Mouse (Mus musculus) liver, postnatal 0 days (tissue): ENCODE results near the gene Tmem248. TPM values are rescaled to one million over a fixed set of nuclear protein-coding genes. Genes with fewer than 3 reads are reported as not detected.

Experiments
- ATAC-seq: fragments of 200-750 bp; cut with Nextera tagmentation; 2 replicates; pipeline ENCODE4 v1.8.0; 2017; ENCODE audit warnings: mild to moderate bottlenecking, moderate library complexity
- DNase-seq: peaks from one replicate; pipeline ENCODE4 v3.0.0-alpha.2; 2016
- H3K27ac ChIP-seq: fragments of 300-500 bp; sonication (generic); 2 replicates; pipeline ENCODE4 v1.5.1; 2014; ENCODE audit warnings: antibody characterized with exemption, moderate library complexity, mild to moderate bottlenecking, low read depth
- H3K27me3 ChIP-seq: fragments of 300-500 bp; sonication (generic); 2 replicates; pipeline ENCODE4 v1.6.1; 2014; ENCODE audit warnings: low read length, control low read depth, mixed read lengths; ENCODE audit not compliant: insufficient read depth
- H3K36me3 ChIP-seq: fragments of 300-500 bp; sonication (generic); replicated peaks from 2 replicates; pipeline ENCODE4 v1.6.1; 2014; ENCODE audit warnings: mild to moderate bottlenecking, control low read depth, low read length, moderate library complexity, mixed read lengths; ENCODE audit not compliant: insufficient read depth
- H3K4me1 ChIP-seq: fragments of 300-500 bp; sonication (generic); 2 replicates; pipeline ENCODE4 v1.6.1; 2014; ENCODE audit warnings: antibody characterized with exemption, mild to moderate bottlenecking, control low read depth; ENCODE audit not compliant: insufficient read depth
- H3K4me2 ChIP-seq: fragments of 300-500 bp; sonication (generic); 2 replicates; pipeline ENCODE4 v1.6.1; 2014; ENCODE audit warnings: low read depth, mild to moderate bottlenecking, low read length, moderate library complexity, mixed read lengths
- H3K4me3 ChIP-seq: fragments of 300-500 bp; sonication (generic); 2 replicates; pipeline ENCODE4 v1.5.1; 2014; ENCODE audit warnings: low read depth, low read length
- H3K9ac ChIP-seq: fragments of 300-500 bp; sonication (generic); replicated peaks from 2 replicates; pipeline ENCODE4 v1.6.1; 2014; ENCODE audit warnings: mild to moderate bottlenecking, moderate library complexity
- H3K9me3 ChIP-seq: fragments of 300-500 bp; sonication (generic); 2 replicates; pipeline ENCODE4 v1.6.1; 2016; ENCODE audit warnings: mild to moderate bottlenecking, control low read depth, low read length, mixed read lengths
- CTCF ChIP-seq: sonication (generic); IDR thresholded peaks from 2 replicates; pipeline ENCODE4 v1.5.1; 2016; ENCODE audit warnings: antibody characterized with exemption, low read depth
- EP300 ChIP-seq: IDR thresholded peaks from 2 replicates; pipeline ENCODE4 v1.6.1; 2016; ENCODE audit warnings: antibody characterized with exemption, low read depth, mild to moderate bottlenecking
- WGBS: fragments of 180-500 bp; shearing (Covaris S2); extraction: QIAGEN DNeasy Blood & Tissue Kit; methylation state at CpG from one replicate; pipeline ENCODE4 v1.1.7; 2014; ENCODE audit not compliant: insufficient replicate concordance; 5-methylcytosine and 5-hydroxymethylcytosine counted together
- polyA plus RNA-seq: library from polyadenylated mRNA; unstranded; fragments of >200 nt; fragmentation: Nextera tagmentation; extraction: Ambion mirVana; gene quantifications from 2 replicates; pipeline ENCODE4 v1.2.1, GENCODE M21; 2015

The Tmem248 gene
- polyA plus RNA-seq, 1 experiment from 2014 or later, result 30.7 TPM

DNA sequence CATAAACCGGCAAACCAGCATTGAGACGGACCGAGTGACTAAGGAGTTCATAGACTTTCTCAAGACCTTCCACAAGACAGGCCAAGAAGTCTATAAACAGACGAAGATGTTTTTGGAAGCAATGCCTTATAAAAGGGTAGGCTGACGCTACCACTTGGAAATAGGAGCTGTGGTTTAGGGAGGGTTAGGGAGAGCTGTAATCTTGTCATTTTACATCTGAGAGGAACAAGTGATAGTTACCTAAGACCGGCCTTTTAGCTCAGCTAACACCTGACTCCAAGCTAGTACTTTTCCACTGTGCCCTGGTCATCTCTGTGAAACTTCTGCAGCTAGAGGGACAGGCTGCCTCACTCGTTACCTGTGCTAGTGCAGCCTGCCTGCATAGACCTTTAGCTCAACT, 18.9 kb upstream of the Tmem248 start:
- Histone ChIP-seq H3K36me3 (peaks cover 57% of the 10 kb centered on the region), H3K27ac (no peak overlapping the region)
- 94% methylated on average over 7 of the region's 7 CpGs for WGBS

DNA sequence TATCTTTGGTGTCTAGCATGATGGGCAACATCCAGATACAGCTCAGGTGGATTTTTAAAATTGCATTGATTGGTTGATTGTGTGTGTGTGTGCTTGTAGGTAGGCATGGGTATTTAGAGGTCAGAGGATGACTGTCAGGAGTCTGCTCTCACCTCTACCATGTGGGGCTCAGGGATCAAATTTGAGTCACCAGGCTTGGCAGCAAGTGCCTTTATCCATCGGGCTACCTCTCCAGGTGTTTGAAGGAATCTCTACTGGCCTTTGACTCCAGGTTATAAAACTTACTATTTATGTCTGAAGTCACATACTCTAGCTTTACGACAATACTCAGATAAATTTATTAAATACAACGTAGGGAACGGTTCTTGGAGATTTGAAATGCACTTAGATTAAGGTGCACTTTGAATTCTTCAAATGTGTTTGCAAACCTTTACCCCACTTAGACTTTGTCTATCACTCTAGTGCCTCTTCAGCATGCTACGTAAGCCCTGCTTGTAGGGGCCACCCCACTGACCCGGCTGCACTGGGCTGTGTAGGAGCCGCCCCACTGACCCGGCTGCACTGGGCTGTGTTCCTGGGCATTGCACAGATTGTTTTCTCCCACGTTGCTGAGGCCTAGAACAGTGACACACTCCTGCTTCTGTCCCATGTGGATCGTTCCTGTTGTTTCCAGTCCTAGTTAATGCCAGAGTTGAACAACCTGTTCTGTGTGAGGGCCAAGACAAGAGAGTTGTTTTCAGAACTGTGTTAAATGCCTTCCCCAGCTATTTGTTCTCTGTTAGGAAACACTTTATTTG, 16.4 kb upstream of the Tmem248 start:
- H3K4me2 ChIP-seq, result no peak overlapping the region
- TF ChIP-seq EP300, result peak; percentile 59
- no peak for TF ChIP-seq CTCF
- H3K4me1 ChIP-seq, result peaks cover 15% of the 10 kb centered on the region
- DNase-seq, result peak; percentile 72
- H3K27me3 ChIP-seq, result no peaks in the 10 kb centered on the region
- 79% methylated on average over 10 of the region's 10 CpGs for WGBS
- peak overlapping the region; percentile 86 for H3K27ac ChIP-seq
- ATAC-seq, result peak; percentile 97
- H3K9me3 ChIP-seq, result no peaks in the 10 kb centered on the region
- H3K9ac ChIP-seq, result no peak overlapping the region
- H3K36me3 ChIP-seq, result peaks cover 44% of the 10 kb centered on the region
- H3K4me3 ChIP-seq, result no peak overlapping the region

More for the DNA sequence above, 18.9 kb upstream of the Tmem248 start:
- peaks cover 9% of the 10 kb centered on the region for H3K4me1 ChIP-seq
- DNase-seq (no peak), ATAC-seq (no peak)
- no peak overlapping the region for H3K4me2 ChIP-seq
- H3K4me3 ChIP-seq, result no peak overlapping the region
- no peaks in the 10 kb centered on the region for H3K9me3 ChIP-seq
- TF ChIP-seq CTCF, result no peak
- no peak for TF ChIP-seq EP300
- H3K9ac ChIP-seq, result no peak overlapping the region
- no peaks in the 10 kb centered on the region for H3K27me3 ChIP-seq

DNA sequence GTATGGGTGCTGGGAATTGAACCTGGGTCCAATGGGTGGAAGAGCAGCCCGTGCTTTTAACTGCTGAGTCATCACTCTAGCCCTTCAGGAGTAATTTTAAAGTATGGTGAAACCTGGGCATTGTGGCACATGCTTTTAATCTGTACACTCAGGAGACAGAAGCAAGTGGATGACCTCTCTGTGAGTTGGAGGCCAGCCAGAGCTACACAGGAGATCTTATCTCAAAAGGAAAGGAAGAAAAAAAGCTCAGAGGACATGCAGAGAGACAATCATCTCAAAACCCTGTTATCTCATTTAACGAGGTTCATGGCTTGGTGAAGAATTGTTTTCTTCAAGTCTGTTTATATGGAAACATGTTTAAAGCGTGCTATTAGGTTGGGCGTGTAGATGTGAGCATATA, 12.9 kb upstream of the Tmem248 start:
- no peak overlapping the region for H3K4me2 ChIP-seq
- TF ChIP-seq CTCF (no peak), EP300 (no peak)
- peaks cover 35% of the 10 kb centered on the region for H3K36me3 ChIP-seq
- H3K27ac ChIP-seq, result peak overlapping the region; percentile 84
- DNase-seq (no peak), ATAC-seq (no peak)
- no peaks in the 10 kb centered on the region for H3K9me3 ChIP-seq
- H3K9ac ChIP-seq, result no peak overlapping the region
- no peak overlapping the region for H3K4me3 ChIP-seq
- 64% methylated on average over 4 of the region's 4 CpGs for WGBS
- no peaks in the 10 kb centered on the region for H3K27me3 ChIP-seq
- peaks cover 11% of the 10 kb centered on the region for H3K4me1 ChIP-seq

DNA sequence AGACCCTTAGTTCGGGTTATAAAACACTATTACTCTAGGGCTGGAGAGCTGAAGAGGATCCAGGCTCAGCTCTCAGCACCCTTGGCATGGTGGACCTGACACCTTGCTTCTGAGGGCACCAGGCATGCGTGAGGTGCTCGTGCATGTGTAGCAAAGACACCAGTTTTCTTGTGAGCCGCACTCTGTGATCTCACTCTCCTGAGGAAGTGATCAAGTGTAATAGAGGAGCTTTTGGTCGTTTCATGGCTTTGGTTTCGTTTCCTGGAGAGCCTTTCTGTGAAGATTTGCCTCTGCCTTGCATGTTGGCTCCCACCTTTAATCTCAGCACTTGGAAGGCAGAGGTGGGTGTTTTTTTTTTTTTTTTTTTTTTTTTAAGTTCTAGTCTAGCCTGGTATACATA, 12.3 kb upstream of the Tmem248 start:
- ATAC-seq (no peak), DNase-seq (no peak)
- WGBS, result 78% methylated on average over 6 of the region's 6 CpGs
- Histone ChIP-seq H3K27ac (peak overlapping the region; percentile 84), H3K9me3 (no peaks in the 10 kb centered on the region), H3K27me3 (no peaks in the 10 kb centered on the region), H3K4me1 (peaks cover 11% of the 10 kb centered on the region), H3K9ac (no peak overlapping the region), H3K36me3 (peaks cover 36% of the 10 kb centered on the region), H3K4me3 (no peak overlapping the region), H3K4me2 (no peak overlapping the region)
- TF ChIP-seq CTCF, result no peak
- TF ChIP-seq EP300, result no peak

DNA sequence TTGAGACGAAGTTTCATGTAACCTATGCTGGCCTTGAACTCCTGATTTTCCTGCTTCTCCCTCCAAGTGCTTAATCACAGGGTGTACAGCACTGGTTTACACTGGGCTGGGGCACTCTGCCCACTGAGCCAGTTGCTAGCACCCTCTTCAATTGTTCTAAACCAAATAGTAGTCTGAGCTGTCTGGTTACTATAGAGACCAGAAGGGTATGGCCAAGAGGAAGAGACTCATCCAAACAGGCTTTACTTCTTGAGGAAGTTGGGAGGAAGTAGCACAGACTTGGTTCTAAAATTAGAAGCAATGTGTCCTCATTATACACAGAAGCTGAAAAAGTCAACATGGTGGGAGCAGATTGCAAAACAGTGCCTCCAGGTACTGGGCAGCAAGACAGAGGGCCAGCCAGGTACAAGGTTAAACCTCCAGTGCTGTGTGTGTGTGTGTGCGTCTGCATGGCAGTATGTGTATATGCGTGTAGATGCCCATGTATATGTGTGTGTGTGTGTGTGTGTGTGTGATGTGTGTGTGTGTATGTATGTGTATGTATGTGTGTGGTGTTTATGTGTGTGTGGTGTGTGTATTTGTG, 11.3 kb upstream of the Tmem248 start:
- no peaks in the 10 kb centered on the region for H3K27me3 ChIP-seq
- 57% methylated on average over 3 of the region's 3 CpGs for WGBS
- TF ChIP-seq EP300, result peak; percentile 49; the same call in 1 of the 2 replicates
- TF ChIP-seq CTCF, result no peak
- H3K27ac ChIP-seq, result peak overlapping the region; percentile 84
- ATAC-seq (peak; percentile 68), DNase-seq (peak; percentile 51)
- H3K9ac ChIP-seq, result no peak overlapping the region
- H3K9me3 ChIP-seq, result no peaks in the 10 kb centered on the region
- H3K4me3 ChIP-seq, result no peak overlapping the region
- H3K4me1 ChIP-seq, result peaks cover 11% of the 10 kb centered on the region
- H3K4me2 ChIP-seq, result no peak overlapping the region
- peaks cover 38% of the 10 kb centered on the region for H3K36me3 ChIP-seq

DNA sequence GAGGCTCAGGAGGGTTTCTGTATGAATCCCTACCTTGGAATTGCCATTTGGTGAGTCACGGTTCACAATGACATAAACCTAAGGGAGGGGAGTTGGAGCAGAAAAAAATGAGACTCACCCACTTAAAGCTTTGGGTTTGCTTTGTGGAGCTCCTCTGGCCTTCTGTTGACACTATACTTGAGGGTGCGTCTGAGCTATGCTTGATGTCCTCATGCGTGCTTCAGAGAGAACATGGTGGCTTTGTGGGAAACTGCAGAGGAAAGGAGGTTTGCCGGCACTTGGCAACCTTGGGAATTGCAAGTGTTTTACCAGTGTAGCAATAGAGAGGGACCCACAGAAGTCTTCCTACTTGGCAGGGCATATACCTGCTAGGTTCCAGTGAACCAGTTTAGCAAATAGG, 9.6 kb upstream of the Tmem248 start:
- Histone ChIP-seq H3K27ac (no peak overlapping the region), H3K36me3 (peaks cover 51% of the 10 kb centered on the region), H3K4me3 (no peak overlapping the region), H3K9ac (no peak overlapping the region), H3K4me2 (no peak overlapping the region), H3K27me3 (no peaks in the 10 kb centered on the region), H3K4me1 (peaks cover 11% of the 10 kb centered on the region), H3K9me3 (no peaks in the 10 kb centered on the region)
- no peak for ATAC-seq
- no peak for TF ChIP-seq EP300
- no peak for TF ChIP-seq CTCF
- 97% methylated on average over 4 of the region's 4 CpGs for WGBS
- DNase-seq, result no peak
